Mouse (Mus musculus) hindbrain, embryonic 10.5 days (tissue): ENCODE measurements at regions not wholly inside any gene's neighbourhood (a gene's known extent, or its start where the extent isn't known, plus 50 kb on each side); places are given as distances from the start of the nearest gene placed in this dataset.
A peak's percentile ranks its signal among the peaks of the same experiment; 100 is the strongest.

Experiments
- DNase-seq: peaks from one replicate; pipeline ENCODE4 v3.0.0-alpha.2; 2017; ENCODE audit warnings: low spot score
- H3K27ac ChIP-seq: fragments of 300-500 bp; sonication (generic); 2 replicates; pipeline ENCODE4 v1.5.1; 2016; ENCODE audit warnings: mild to moderate bottlenecking, moderate library complexity
- H3K27me3 ChIP-seq: fragments of 300-500 bp; sonication (generic); 2 replicates; pipeline ENCODE4 v1.6.1; 2016; ENCODE audit warnings: mild to moderate bottlenecking; ENCODE audit not compliant: poor library complexity, insufficient read depth, severe bottlenecking
- H3K36me3 ChIP-seq: fragments of 300-500 bp; sonication (generic); 2 replicates; pipeline ENCODE4 v1.6.1; 2016; ENCODE audit warnings: mild to moderate bottlenecking, moderate library complexity
- H3K4me1 ChIP-seq: fragments of 300-500 bp; sonication (generic); replicated peaks from 2 replicates; pipeline ENCODE4 v1.6.1; 2016; ENCODE audit warnings: mild to moderate bottlenecking
- H3K4me3 ChIP-seq: fragments of 300-500 bp; sonication (generic); 2 replicates; pipeline ENCODE4 v1.5.1; 2016; ENCODE audit warnings: mild to moderate bottlenecking, moderate library complexity
- H3K9me3 ChIP-seq: fragments of 300-500 bp; sonication (generic); 2 replicates; pipeline ENCODE4 v1.6.1; 2016; ENCODE audit warnings: mild to moderate bottlenecking, moderate library complexity
- WGBS: fragments of 180-500 bp; shearing (Covaris S2); methylation state at CpG from one replicate; pipeline ENCODE4 v1.1.7; 2016; 5-methylcytosine and 5-hydroxymethylcytosine counted together

DNA sequence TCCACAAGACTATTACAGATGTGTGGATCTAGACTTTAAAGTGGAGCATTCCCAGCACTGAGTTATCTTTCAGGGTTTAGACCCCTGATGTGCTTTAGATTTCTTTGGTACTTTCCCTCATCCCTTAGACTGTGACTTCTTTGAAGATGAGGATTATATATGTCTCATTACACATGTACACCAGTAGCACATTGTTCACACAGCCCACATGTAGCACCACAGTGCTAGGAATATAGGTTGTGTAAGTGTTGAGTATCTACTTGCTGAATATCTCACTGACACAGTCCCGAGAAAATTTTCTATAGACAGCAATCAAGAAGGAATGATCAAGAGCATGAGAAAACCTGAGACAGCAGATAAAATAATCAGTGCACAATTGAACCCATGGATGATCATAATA is 243.4 kb upstream of the Brinp1 start:
- H3K36me3 ChIP-seq = no peaks in the 10 kb centered on the region
- no peak overlapping the region for H3K4me3 ChIP-seq
- no peak overlapping the region for H3K27ac ChIP-seq
- no peaks in the 10 kb centered on the region for H3K4me1 ChIP-seq
- no peaks in the 10 kb centered on the region for H3K9me3 ChIP-seq
- no peak for DNase-seq
- WGBS = 96% methylated on average over 1 of the region's 1 CpGs
- no peaks in the 10 kb centered on the region for H3K27me3 ChIP-seq

GRCm38 (mm10) chr4:69196094-69196493 is 241.9 kb upstream of the Brinp1 start:
- Histone ChIP-seq H3K4me3 (peak overlapping the region; percentile 53), H3K27me3 (no peaks in the 10 kb centered on the region), H3K9me3 (no peaks in the 10 kb centered on the region), H3K36me3 (no peaks in the 10 kb centered on the region), H3K4me1 (no peaks in the 10 kb centered on the region), H3K27ac (no peak overlapping the region; the same call in 1 of the 2 replicates)
- WGBS = 95% methylated on average over 1 of the region's 1 CpGs
- no peak for DNase-seq

GRCm38 (mm10) chr4:69195645-69196044 is 241.4 kb upstream of the Brinp1 start:
- no peaks in the 10 kb centered on the region for H3K4me1 ChIP-seq
- peak; percentile 74 for DNase-seq

More at GRCm38 (mm10) chr4:69195645-69196044, 241.4 kb upstream of the Brinp1 start:
- peak overlapping the region; percentile 85 for H3K27ac ChIP-seq
- no peaks in the 10 kb centered on the region for H3K9me3 ChIP-seq
- H3K4me3 ChIP-seq = peak overlapping the region; percentile 53
- 1% methylated on average over 13 of the region's 13 CpGs for WGBS
- no peaks in the 10 kb centered on the region for H3K27me3 ChIP-seq
- no peaks in the 10 kb centered on the region for H3K36me3 ChIP-seq
